Mouse (Mus musculus) adrenal gland, postnatal 36 days (tissue): ENCODE data around the gene Rfx5. TPM values are rescaled to one million over a fixed set of nuclear protein-coding genes. Genes with fewer than 3 reads are reported as not detected.

ENCODE experiments used
- DNase-seq, 2 experiments: peaks; one replicate each; pipeline ENCODE4 v3.0.0; 2021; ENCODE audit warnings: mixed read lengths in 1 of 2
- microRNA-seq: library from miRNA; unstranded; fragments of <30 nt; microRNA quantifications from one replicate; pipeline ENCODE4 v1.2.0, GENCODE M21; 2021
- total RNA-seq, 2 experiments: library from RNA; stranded (reverse); gene quantifications; 2 replicates each; pipeline ENCODE4 v1.2.3; 2021

The Rfx5 gene
- total RNA-seq, 2 experiments from 2014 or later: 24.0 to 24.6 TPM

DNA sequence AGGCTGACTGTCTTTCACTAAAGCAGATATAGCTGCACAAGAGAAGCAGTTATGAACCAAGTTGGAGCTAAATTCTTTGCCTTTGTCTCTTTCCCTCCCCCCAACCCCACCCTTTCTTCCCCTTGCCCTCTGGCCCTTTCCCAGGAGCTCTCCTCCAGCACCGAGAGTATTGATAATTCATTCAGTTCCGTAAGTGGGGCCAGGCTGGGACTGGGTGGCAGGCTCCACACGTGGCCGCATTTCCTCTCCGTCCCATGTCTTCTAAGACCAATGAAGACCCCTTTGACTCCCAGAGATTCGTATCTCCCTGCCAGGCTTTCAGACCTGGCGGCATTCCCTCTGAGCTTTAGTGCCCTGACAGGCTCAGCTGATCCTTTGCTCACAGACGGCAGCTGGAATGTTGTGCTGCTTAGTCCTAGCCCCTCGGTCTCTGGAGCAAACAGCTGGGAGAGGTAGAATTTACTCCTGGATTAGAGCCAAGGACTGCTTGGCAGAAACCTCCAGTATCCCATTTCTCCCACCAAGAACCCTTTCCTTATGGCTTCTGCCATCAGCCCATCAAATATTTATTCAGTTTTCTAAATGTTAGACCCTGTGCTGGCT, 35.4 kb downstream of the Rfx5 start:
- no peak for DNase-seq

DNA sequence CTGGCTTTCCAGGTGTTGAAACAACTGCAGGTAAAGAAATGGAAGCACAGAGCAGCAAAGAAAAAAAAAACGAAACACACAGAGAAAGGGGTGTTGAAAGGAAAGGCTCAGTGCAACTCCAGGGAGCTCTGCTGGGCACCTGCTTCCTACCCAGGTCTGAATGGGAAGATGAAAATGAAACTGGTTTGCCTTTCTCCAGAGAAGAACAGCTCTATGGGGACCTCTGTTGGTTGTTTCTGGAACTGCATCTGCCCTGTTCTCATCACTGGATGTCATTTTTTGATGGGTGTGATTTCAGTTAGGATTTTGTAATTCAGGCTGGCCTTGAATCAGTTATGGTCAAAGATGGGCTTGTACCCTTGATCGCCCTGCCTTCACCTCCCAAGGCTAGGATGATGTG, 43.1 kb downstream of the Rfx5 start:
- DNase-seq: peak; percentile 80 to 85

DNA sequence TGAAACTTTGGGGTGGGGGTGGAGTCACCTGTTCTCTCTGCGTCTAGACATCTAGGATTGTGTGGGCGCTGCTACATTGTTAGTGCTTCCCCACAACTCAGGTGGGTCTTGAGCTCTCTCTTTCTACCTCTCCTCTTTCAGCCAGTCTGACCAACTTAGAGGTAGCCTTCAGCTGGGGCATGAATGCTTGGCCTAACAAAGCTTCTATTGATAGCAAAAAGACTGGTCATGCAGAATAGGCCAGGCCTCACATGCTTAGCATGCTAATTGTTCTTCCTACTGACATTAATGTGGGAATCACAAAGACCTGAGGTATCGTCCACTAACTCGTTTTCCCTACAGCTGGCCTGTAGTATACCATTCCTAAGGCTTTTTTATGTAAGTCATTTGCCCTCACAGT, 48.7 kb downstream of the Rfx5 start:
- DNase-seq: no peak

DNA sequence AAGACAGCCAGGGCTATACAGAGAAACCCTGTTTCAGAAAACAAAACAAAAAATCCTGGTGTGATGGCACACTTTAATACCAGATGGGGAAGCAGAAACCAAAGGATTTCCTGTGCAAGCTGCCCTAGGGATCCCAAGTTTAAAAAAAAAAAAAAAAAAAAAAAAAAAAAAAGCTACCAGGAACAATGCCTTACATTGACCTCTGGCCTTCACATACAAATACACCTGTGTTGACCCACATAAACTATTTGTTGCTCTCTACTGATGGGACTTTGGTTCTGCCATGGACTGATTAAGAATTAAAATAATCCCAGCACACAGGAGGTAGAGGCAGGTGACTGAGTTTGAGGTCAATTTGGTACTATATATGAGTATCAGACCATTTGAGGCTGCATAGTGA, 49.4 kb downstream of the Rfx5 start:
- DNase-seq: no peak

DNA sequence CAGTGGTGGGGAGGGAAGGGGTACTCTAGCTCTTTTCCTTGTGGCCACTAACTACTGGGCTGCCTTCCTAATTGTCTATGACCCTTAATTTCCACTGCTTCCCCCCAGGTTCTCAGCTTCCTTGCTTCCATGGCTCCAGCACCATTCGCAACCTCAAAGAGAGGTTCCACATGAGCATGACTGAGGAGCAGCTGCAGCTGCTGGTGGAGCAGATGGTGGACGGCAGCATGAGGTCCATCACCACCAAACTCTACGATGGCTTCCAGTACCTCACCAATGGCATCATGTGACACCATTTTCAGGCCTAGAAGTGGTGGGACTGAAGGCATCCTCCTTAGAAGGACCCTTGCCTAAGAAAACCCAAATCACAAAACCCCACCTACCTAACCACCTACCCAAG, 51.8 kb downstream of the Rfx5 start:
- no peak for DNase-seq

DNA sequence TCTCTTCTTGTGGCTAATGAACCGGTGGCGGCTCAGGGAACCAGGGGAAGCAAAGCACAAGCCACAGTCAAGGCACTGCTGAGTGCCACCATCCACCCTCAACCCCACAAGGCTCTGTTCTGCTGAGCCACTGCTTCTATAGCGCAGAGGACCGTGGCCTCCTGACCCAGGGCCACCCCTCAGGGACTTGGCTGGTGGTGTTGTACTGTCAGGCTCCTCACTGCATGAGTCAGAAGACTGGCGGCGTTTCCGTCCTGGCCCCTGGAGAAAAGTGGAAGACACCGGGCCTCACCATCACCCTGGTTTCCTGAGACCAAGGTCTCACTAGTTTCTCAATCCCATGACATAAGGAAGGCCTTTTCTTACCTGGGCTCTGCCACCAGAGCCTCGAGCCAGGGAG, 53.8 kb downstream of the Rfx5 start:
- peak; percentile 66 to 74 for DNase-seq

DNA sequence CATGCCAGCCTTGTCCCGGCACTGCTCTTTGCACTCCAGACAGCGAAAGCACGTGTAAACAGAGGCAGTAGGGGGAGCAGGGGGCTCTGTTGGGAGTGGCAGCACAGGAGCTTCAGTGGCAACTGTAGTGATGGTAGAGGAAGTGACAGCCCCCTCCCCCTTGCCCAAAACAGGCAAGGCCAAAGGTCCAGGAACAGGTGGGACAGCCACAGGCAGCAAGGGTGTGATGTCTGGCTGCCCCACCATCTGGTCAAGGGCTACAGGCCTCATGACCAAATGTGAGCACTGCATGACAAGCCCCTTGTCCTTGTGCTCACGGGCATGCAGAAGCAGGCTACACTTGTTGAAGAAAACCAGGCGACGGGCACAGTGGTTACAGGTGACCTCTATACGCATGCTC, 56.5 kb downstream of the Rfx5 start:
- no peak for DNase-seq

Small RNA genes lying within 50 kb of the gene (microRNA-seq; reads per million reads assigned to microRNA genes)
- gene Mir7013: 4.2 reads per million, percentile 12 among the genes with 10 or more reads in this experiment

Other genes with a start within 250 kb of the Rfx5 start
- gene Cgn, start 167.6 kb upstream of the Rfx5 start, total RNA-seq: 1 to 10 TPM in 1 of 2 experiments, under 1 TPM in 1; 0.79 to 1.4 TPM
- 10 to 100 TPM; 28.1 to 32.8 TPM for gene Pogz, start 116.5 kb upstream of the Rfx5 start, total RNA-seq
- gene Psmb4, start 67.1 kb upstream of the Rfx5 start, total RNA-seq: 100 to 1,000 TPM; 338 to 350 TPM
- 10 to 100 TPM; 40.5 to 81.7 TPM for gene Selenbp1, start 21.0 kb upstream of the Rfx5 start, total RNA-seq
- gene Pi4kb, start 20.7 kb downstream of the Rfx5 start, total RNA-seq: 10 to 100 TPM; 61.8 to 62.9 TPM
- 10 to 100 TPM; 23.1 to 37.7 TPM for gene Zfp687, start 61.4 kb downstream of the Rfx5 start, total RNA-seq
- gene Psmd4, start 88.5 kb downstream of the Rfx5 start, total RNA-seq: 100 to 1,000 TPM; 284 to 331 TPM
- 10 to 100 TPM; 41.8 to 58.9 TPM for gene Pip5k1a, start 152.9 kb downstream of the Rfx5 start, total RNA-seq
- 10 to 100 TPM; 56.1 to 63.3 TPM for gene Vps72, start 156.9 kb downstream of the Rfx5 start, total RNA-seq
- 1 to 10 TPM in 1 of 2 experiments, under 1 TPM in 1; 0.66 to 1.4 TPM for gene Tmod4, start 170.4 kb downstream of the Rfx5 start, total RNA-seq
- gene Scnm1, start 179.9 kb downstream of the Rfx5 start, total RNA-seq: 10 to 100 TPM; 33.8 to 35.4 TPM
- gene Lysmd1, start 180.0 kb downstream of the Rfx5 start, total RNA-seq: 1 to 10 TPM; 8.3 to 9.7 TPM
- 1 to 10 TPM; 1.8 to 2.1 TPM for gene Tnfaip8l2, start 188.3 kb downstream of the Rfx5 start, total RNA-seq
- 1 to 10 TPM; 2.3 to 3.7 TPM for gene Sema6c, start 206.4 kb downstream of the Rfx5 start, total RNA-seq